Mouse (Mus musculus) inflammation-experienced regulatory T-cells (primary cell): Measurements from ENCODE around the gene Mtx3. TPM values are rescaled to one million over a fixed set of nuclear protein-coding genes. Genes with fewer than 3 reads are reported as not detected.

ENCODE experiments used
- polyA plus RNA-seq, 2 experiments: library from polyadenylated mRNA; unstranded; fragments of 100-300 nt; shearing (Covaris generic); gene quantifications; one replicate each; pipeline ENCODE4 v1.2.1; 2017

The Mtx3 gene
- 1 to 10 TPM in 1 of 2 experiments, under 1 TPM in 1; 0.73 to 1.2 TPM for polyA plus RNA-seq

DNA sequence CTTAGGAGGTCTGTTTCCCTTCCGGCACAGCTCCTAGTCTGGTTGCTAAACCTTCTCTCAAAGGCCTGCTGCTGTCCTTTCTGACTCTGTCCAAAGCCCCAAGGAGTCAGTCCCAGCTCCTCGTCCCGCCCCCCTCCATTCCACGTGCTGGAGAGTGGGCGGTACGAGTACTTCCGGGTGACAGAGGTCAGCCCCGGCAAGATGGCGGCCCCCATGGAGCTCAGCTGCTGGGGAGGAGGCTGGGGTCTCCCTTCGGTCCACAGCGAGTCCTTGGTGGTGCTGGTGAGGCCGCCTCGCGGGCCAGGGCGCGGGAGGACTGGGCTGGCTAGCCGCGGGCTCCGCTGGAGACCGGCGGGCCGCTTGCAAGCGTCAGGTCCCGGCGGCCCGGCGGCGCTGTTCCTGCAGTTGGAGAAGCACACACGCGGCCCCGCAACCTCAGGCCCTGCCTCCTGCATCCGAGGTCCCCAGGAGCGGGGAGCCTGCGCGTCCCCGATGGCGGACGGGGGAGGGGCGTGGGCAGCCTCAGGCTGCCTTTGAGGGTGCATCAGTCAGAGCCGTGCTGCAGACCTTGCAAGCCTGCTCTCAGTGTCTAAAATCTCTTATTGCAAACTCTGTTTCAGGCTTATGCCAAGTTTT is at the start of gene Mtx3:
TSS of gene Mtx3 (plus strand) at position 175 of the 636 bp plus-strand sequence.

Other genes with a start within 250 kb of the Mtx3 start
- 10 to 100 TPM; 10.3 to 18.6 TPM for gene Serinc5, start 233.7 kb upstream of the Mtx3 start, polyA plus RNA-seq
- gene Thbs4, start 49.9 kb upstream of the Mtx3 start, polyA plus RNA-seq = under 1 TPM in 1 of 2 experiments, not detected in 1; 0.58 TPM